Mouse (Mus musculus) liver, embryonic 14.5 days (tissue): ENCODE measurements at regions not wholly inside any gene's neighbourhood (a gene's known extent, or its start where the extent isn't known, plus 50 kb on each side); places are given as distances from the start of the nearest gene placed in this dataset.
A peak's percentile ranks its signal among the peaks of the same experiment; 100 is the strongest.
"Not testable (repeated sequence)": the region's sequence is repeated elsewhere in the genome, so short reads cannot be mapped to it uniquely, and the experiment has no call there.

Experiments
- ATAC-seq: fragments of 200-750 bp; cut with Nextera tagmentation; 2 replicates; pipeline ENCODE4 v1.8.0; 2017; ENCODE audit warnings: moderate number of reproducible peaks, mild to moderate bottlenecking, moderate library complexity; ENCODE audit not compliant: insufficient read depth
- DNase-seq, 3 experiments: peaks; one replicate each; pipeline ENCODE4 v3.0.0-alpha.2; 2012 to 2013; ENCODE audit warnings: low read depth in 3 of 3, low spot score in 3 of 3
- H3K27ac ChIP-seq: fragments of 300-500 bp; sonication (generic); 2 replicates; pipeline ENCODE4 v1.5.1; 2014; ENCODE audit warnings: moderate library complexity, mild to moderate bottlenecking, control low read depth, inconsistent platforms
- H3K27me3 ChIP-seq: fragments of 300-500 bp; sonication (generic); 2 replicates; pipeline ENCODE4 v1.6.1; 2014; ENCODE audit warnings: mild to moderate bottlenecking, low read length, moderate library complexity; ENCODE audit not compliant: control insufficient read depth, insufficient read depth
- H3K36me3 ChIP-seq: fragments of 300-500 bp; sonication (generic); replicated peaks from 2 replicates; pipeline ENCODE4 v1.6.1; 2014; ENCODE audit warnings: low read depth; ENCODE audit not compliant: control insufficient read depth, insufficient read depth
- H3K4me1 ChIP-seq, 2 experiments: fragments of 200-500 bp in 1 of 2; fragments of 300-500 bp in 1 of 2; sonication (generic) in 1 of 2; replicated peaks; 2 replicates each; pipeline ENCODE4 v1.6.1; 2012 to 2014; ENCODE audit warnings: antibody characterized with exemption in 1 of 2, inconsistent platforms in 1 of 2, low read length in 1 of 2; ENCODE audit not compliant: control insufficient read depth in 2 of 2, insufficient read depth in 2 of 2
- H3K4me2 ChIP-seq: fragments of 300-500 bp; sonication (generic); 2 replicates; pipeline ENCODE4 v1.6.1; 2014; ENCODE audit warnings: low read depth, mild to moderate bottlenecking, control low read depth, moderate library complexity
- H3K4me3 ChIP-seq, 2 experiments: fragments of 200-500 bp in 1 of 2; fragments of 300-500 bp in 1 of 2; sonication (generic) in 1 of 2; 2 replicates each; pipeline ENCODE4 v1.5.1; 2012 to 2014; ENCODE audit warnings: low read depth in 2 of 2, low read length in 2 of 2, mild to moderate bottlenecking in 2 of 2, control low read depth in 1 of 2, inconsistent platforms in 1 of 2, moderate library complexity in 1 of 2; ENCODE audit not compliant: insufficient read depth in 1 of 2
- H3K9ac ChIP-seq: fragments of 300-500 bp; sonication (generic); replicated peaks from 2 replicates; pipeline ENCODE4 v1.6.1; 2014; ENCODE audit warnings: mild to moderate bottlenecking, control low read depth, moderate library complexity
- H3K9me3 ChIP-seq: fragments of 300-500 bp; sonication (generic); 2 replicates; pipeline ENCODE4 v1.6.1; 2016; ENCODE audit warnings: low read length, mixed read lengths; ENCODE audit not compliant: control insufficient read depth
- CTCF ChIP-seq: IDR thresholded peaks from 2 replicates; pipeline ENCODE4 v1.5.1; 2016; ENCODE audit warnings: antibody characterized with exemption, low read depth, control low read depth
- EP300 ChIP-seq: IDR thresholded peaks from 2 replicates; pipeline ENCODE4 v1.6.1; 2016; ENCODE audit warnings: antibody characterized with exemption, low read depth
- WGBS: fragments of 180-500 bp; shearing (Covaris S2); extraction: QIAGEN DNeasy Blood & Tissue Kit; methylation state at CpG from one replicate; pipeline ENCODE4 v1.1.7; 2014; ENCODE audit not compliant: insufficient replicate concordance; 5-methylcytosine and 5-hydroxymethylcytosine counted together

DNA sequence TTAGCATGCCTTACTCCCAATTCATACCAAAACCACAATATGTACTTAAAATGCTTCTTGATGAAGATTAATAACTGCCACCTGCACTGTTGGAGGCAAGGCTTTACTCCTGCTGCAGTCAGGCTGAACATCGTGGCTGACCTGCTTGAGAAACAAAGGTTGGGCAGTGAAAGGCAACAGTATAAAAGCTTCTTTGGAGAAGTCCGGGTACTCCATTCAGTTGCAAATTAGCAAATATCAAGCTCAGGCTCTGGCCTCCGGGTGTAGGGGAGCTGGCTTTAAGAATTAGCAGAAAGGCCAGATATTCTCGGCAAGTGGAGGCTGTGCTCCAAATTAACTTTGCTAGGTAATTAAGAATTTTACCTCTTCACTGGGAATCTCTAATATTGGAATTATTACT is 197.1 kb downstream of the Car8 start:
- Histone ChIP-seq H3K9ac (no peak overlapping the region), H3K27ac (no peak overlapping the region), H3K27me3 (no peaks in the 10 kb centered on the region), H3K4me1 (no peaks in the 10 kb centered on the region), H3K36me3 (no peaks in the 10 kb centered on the region), H3K9me3 (no peaks in the 10 kb centered on the region), H3K4me2 (no peak overlapping the region), H3K4me3 (no peak overlapping the region)
- 69% methylated on average over 4 of the region's 4 CpGs for WGBS
- TF ChIP-seq CTCF (no peak), EP300 (no peak)
- DNase-seq = no peak
- ATAC-seq = no peak

DNA sequence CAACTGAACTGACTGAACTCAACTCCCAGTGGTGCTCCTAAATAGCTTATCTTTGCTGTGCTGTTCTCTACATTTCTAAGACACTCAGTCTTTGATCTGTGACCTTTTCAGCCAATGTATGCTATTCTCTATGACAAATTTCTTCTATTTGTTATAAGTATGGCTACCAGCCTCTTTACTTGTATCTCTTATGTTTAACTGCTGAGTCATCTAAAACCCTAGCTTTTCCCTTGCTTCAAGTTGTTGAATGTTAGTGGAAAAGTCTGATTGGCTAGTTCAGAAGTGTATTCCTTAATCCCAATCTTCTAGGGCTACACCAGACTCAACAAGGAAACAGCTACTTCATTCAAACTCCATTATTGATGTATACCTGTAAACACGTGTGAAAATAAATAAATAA is 201.0 kb downstream of the Car8 start:
- no peak overlapping the region for H3K4me3 ChIP-seq
- no peak overlapping the region for H3K27ac ChIP-seq
- no peak for DNase-seq
- WGBS = 60% methylated on average over 1 of the region's 1 CpGs
- H3K9me3 ChIP-seq = no peaks in the 10 kb centered on the region
- no peak overlapping the region for H3K4me2 ChIP-seq
- no peaks in the 10 kb centered on the region for H3K36me3 ChIP-seq
- ATAC-seq = no peak
- H3K9ac ChIP-seq = no peak overlapping the region
- TF ChIP-seq CTCF (no peak), EP300 (no peak)
- H3K4me1 ChIP-seq = no peaks in the 10 kb centered on the region
- H3K27me3 ChIP-seq = no peaks in the 10 kb centered on the region

DNA sequence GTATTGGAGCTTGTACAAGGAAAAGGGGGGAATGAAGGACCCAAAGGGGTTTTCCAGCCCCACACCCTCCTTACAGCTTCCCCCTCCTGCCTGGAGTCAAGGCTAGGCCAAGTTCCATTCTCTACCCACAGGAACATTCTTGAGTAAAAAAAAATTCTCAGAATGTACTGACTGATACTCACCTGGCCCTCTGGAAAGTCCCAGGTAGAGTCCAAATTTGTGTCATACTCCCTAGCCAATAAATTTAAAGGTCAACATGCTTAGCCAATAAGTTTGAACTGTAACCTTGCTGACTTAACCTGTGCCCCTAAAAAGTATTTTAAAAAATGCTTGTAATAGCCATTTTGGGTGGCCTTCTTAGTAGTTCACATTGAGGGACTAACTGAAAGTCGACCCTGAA is 205.4 kb downstream of the Car8 start:
- H3K27me3 ChIP-seq, H3K4me3 ChIP-seq, H3K4me2 ChIP-seq, H3K9me3 ChIP-seq, H3K4me1 ChIP-seq, H3K27ac ChIP-seq, ATAC-seq, H3K36me3 ChIP-seq, H3K9ac ChIP-seq, DNase-seq: not testable (repeated sequence)
- 33% methylated on average over 1 of the region's 1 CpGs for WGBS

DNA sequence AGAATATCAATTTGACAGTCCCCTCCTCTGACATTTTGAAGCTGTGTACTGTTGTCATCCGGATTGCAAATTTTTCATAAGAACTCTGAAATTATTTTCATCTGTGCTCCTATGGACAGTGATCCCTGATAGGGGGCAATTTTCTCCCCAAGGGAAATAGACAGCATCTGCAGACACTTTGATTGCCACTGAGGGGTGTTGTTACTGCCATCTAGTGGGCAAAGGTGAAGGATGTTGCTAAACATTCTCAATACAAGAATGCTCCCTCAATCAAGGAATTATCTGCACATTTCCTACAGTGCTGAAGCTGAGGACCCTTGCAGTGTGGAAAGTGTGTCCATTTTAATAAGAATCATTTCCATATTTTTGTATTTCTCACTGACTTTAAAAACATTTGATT is 233.7 kb downstream of the Car8 start:
- ATAC-seq = no peak
- 11% methylated on average over 1 of the region's 1 CpGs for WGBS

DNA sequence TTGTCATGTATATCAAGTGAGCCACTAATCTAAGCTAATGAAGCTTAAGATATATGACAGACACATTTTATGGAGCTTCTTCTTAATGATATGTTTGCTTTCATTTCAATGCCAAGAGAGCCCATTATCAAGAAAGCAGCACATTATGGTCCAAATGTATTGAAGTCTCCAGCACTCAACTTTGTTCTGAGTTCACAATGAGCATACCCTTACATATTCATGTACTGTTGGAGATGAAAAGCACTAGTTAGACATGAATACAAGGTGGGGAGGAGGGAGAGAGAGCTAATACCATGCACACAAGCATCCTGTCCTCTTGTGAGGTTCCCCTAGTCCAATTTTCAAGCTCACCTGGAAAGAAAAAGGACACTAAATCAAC is 241.3 kb downstream of the Car8 start:
- Histone ChIP-seq H3K4me2 (no peak overlapping the region), H3K4me1 (no peaks in the 10 kb centered on the region), H3K27ac (no peak overlapping the region), H3K9ac (no peak overlapping the region), H3K4me3 (no peak overlapping the region), H3K27me3 (no peaks in the 10 kb centered on the region), H3K9me3 (no peaks in the 10 kb centered on the region), H3K36me3 (no peaks in the 10 kb centered on the region)
- TF ChIP-seq EP300 = no peak
- no peak for TF ChIP-seq CTCF
- DNase-seq (no peak), ATAC-seq (no peak)

More for the DNA sequence above, 233.7 kb downstream of the Car8 start:
- TF ChIP-seq EP300 = no peak
- TF ChIP-seq CTCF = peak; percentile 59
- Histone ChIP-seq H3K27me3 (no peaks in the 10 kb centered on the region), H3K4me2 (no peak overlapping the region), H3K27ac (no peak overlapping the region), H3K4me1 (no peaks in the 10 kb centered on the region), H3K9me3 (no peaks in the 10 kb centered on the region), H3K4me3 (no peak overlapping the region), H3K36me3 (no peaks in the 10 kb centered on the region), H3K9ac (no peak overlapping the region)
- DNase-seq = no peak
